Mouse (Mus musculus) heart, embryonic 16.5 days (tissue): ENCODE results near the gene Gm35315. TPM values are rescaled to one million over a fixed set of nuclear protein-coding genes. Genes with fewer than 3 reads are reported as not detected.
"Not testable (repeated sequence)": the region's sequence is repeated elsewhere in the genome, so short reads cannot be mapped to it uniquely, and the experiment has no call there.

Source experiments
- ATAC-seq: fragments of 200-750 bp; cut with Nextera tagmentation; replicated peaks from 2 replicates; pipeline ENCODE4 v1.8.0; 2017; ENCODE audit warnings: moderate number of reproducible peaks; ENCODE audit not compliant: insufficient read depth, low FRiP score; ENCODE audit errors: extremely low read depth
- H3K27ac ChIP-seq: fragments of 300-500 bp; sonication (generic); 2 replicates; pipeline ENCODE4 v1.5.1; 2014; ENCODE audit warnings: mild to moderate bottlenecking, low read length, control low read depth, moderate library complexity
- H3K27me3 ChIP-seq: fragments of 300-500 bp; sonication (generic); 2 replicates; pipeline ENCODE4 v1.6.1; 2014; ENCODE audit warnings: low read length, mixed read lengths; ENCODE audit not compliant: control insufficient read depth, insufficient read depth
- H3K36me3 ChIP-seq: fragments of 300-500 bp; sonication (generic); 2 replicates; pipeline ENCODE4 v1.6.1; 2014; ENCODE audit not compliant: control insufficient read depth, insufficient read depth
- H3K4me1 ChIP-seq: fragments of 300-500 bp; sonication (generic); 2 replicates; pipeline ENCODE4 v1.6.1; 2014; ENCODE audit warnings: low read length, mixed read lengths; ENCODE audit not compliant: control insufficient read depth, insufficient read depth
- H3K4me2 ChIP-seq: fragments of 300-500 bp; sonication (generic); 2 replicates; pipeline ENCODE4 v1.6.1; 2014; ENCODE audit warnings: low read depth, mild to moderate bottlenecking, control low read depth, low read length
- H3K4me3 ChIP-seq: fragments of 300-500 bp; sonication (generic); 2 replicates; pipeline ENCODE4 v1.5.1; 2014; ENCODE audit warnings: mild to moderate bottlenecking, control low read depth, low read length
- H3K9ac ChIP-seq: fragments of 300-500 bp; sonication (generic); 2 replicates; pipeline ENCODE4 v1.6.1; 2014; ENCODE audit warnings: low read length, control low read depth
- H3K9me3 ChIP-seq: fragments of 300-500 bp; sonication (generic); replicated peaks from 2 replicates; pipeline ENCODE4 v1.6.1; 2016; ENCODE audit warnings: low read length; ENCODE audit not compliant: control insufficient read depth
- WGBS: fragments of 180-500 bp; shearing (Covaris S2); extraction: QIAGEN DNeasy Blood & Tissue Kit; methylation state at CpG from one replicate; pipeline ENCODE4 v1.1.7; 2014; 5-methylcytosine and 5-hydroxymethylcytosine counted together
- polyA plus RNA-seq: library from polyadenylated mRNA; unstranded; fragments of >200 nt; fragmentation: Nextera tagmentation; extraction: Ambion mirVana; gene quantifications from 2 replicates; pipeline ENCODE4 v1.2.1, GENCODE M21; 2015

The Gm35315 gene
- polyA plus RNA-seq, 1 experiment from 2014 or later = 0.75 TPM

GRCm38 (mm10) chr5:110086161-110086866 lies 7.9 kb downstream of the Gm35315 start:
- Histone ChIP-seq H3K9ac (no peak overlapping the region), H3K27me3 (no peaks in the 10 kb centered on the region), H3K36me3 (no peaks in the 10 kb centered on the region), H3K27ac (no peak overlapping the region), H3K4me1 (no peaks in the 10 kb centered on the region), H3K4me3 (no peak overlapping the region), H3K9me3 (0 out of 2 replicates have a peak, but pooled peaks cover 1% of the 10 kb centered on the region), H3K4me2 (no peak overlapping the region)
- no peak for ATAC-seq
- 25% methylated on average over 14 of the region's 14 CpGs for WGBS

GRCm38 (mm10) chr5:110082961-110083360 lies 11.3 kb downstream of the Gm35315 start:
- Histone ChIP-seq H3K4me1 (no peaks in the 10 kb centered on the region), H3K9ac (no peak overlapping the region), H3K36me3 (0 out of 2 replicates have a peak, but pooled peaks cover 5% of the 10 kb centered on the region), H3K4me3 (no peak overlapping the region), H3K27ac (no peak overlapping the region), H3K27me3 (no peaks in the 10 kb centered on the region), H3K9me3 (peaks cover 7% of the 10 kb centered on the region), H3K4me2 (no peak overlapping the region)
- 75% methylated on average over 4 of the region's 4 CpGs for WGBS
- ATAC-seq = no peak

GRCm38 (mm10) chr5:110072413-110072812 lies 21.8 kb downstream of the Gm35315 start, which contains the start of gene Gm17655:
TSS of gene Gm17655 (minus strand) at chr5:110072513.
- 79% methylated on average over 2 of the region's 2 CpGs for WGBS
- not testable (repeated sequence) for ATAC-seq, H3K36me3 ChIP-seq, H3K27me3 ChIP-seq, H3K27ac ChIP-seq, H3K4me3 ChIP-seq, H3K4me2 ChIP-seq, H3K9ac ChIP-seq, H3K4me1 ChIP-seq
- peaks cover 23% of the 10 kb centered on the region for H3K9me3 ChIP-seq

- ATAC-seq = peak; percentile 99
- Histone ChIP-seq H3K9me3 (0 out of 2 replicates have a peak, but pooled peaks cover 2% of the 10 kb centered on the region), H3K4me3 (peak overlapping the region; percentile 84), H3K9ac (peak overlapping the region; percentile 83), H3K27me3 (no peaks in the 10 kb centered on the region), H3K27ac (peak overlapping the region; percentile 68), H3K4me2 (peak overlapping the region; percentile 65), H3K4me1 (no peaks in the 10 kb centered on the region), H3K36me3 (no peaks in the 10 kb centered on the region)
- WGBS = 1% methylated on average over 19 of the region's 19 CpGs
These were observed 36.4 kb downstream of the Gm35315 start for GRCm38 (mm10) chr5:110057637-110058408.

Other genes with a start within 250 kb of the Gm35315 start
- 0.27 and 0.39 TPM in 2 replicates for gene Gm15446, start 171.0 kb downstream of the Gm35315 start, polyA plus RNA-seq
- gene Zfp932, start 97.9 kb downstream of the Gm35315 start, polyA plus RNA-seq = 10.7 and 11.9 TPM in 2 replicates
- gene Gm17655, start 21.9 kb downstream of the Gm35315 start, polyA plus RNA-seq = 3.5 and 3.7 TPM in 2 replicates
- gene Plcxd1, start 5.5 kb upstream of the Gm35315 start, polyA plus RNA-seq = 0.90 and 1.2 TPM in 2 replicates
- 19.6 and 22.5 TPM in 2 replicates for gene Gtpbp6, start 13.8 kb upstream of the Gm35315 start, polyA plus RNA-seq
- gene Zfp605, start 15.7 kb upstream of the Gm35315 start, polyA plus RNA-seq = 2.0 and 2.7 TPM in 2 replicates
- gene Chfr, start 41.4 kb upstream of the Gm35315 start, polyA plus RNA-seq = 27.3 and 28.7 TPM in 2 replicates
- 14.9 and 18.2 TPM in 2 replicates for gene Golga3, start 82.3 kb upstream of the Gm35315 start, polyA plus RNA-seq
- 14.4 and 17.6 TPM in 2 replicates for gene Ankle2, start 136.6 kb upstream of the Gm35315 start, polyA plus RNA-seq
- 51.5 and 51.7 TPM in 2 replicates for gene Pgam5, start 175.5 kb upstream of the Gm35315 start, polyA plus RNA-seq
- gene Pxmp2, start 191.8 kb upstream of the Gm35315 start, polyA plus RNA-seq = 26.3 and 26.7 TPM in 2 replicates
- 17.1 and 17.9 TPM in 2 replicates for gene Pole, start 191.9 kb upstream of the Gm35315 start, polyA plus RNA-seq
- gene P2rx2, start 248.8 kb upstream of the Gm35315 start, polyA plus RNA-seq = 0.29 and 1.1 TPM in 2 replicates